Mouse (Mus musculus): ENCODE measurements around the gene Nuak1.

DNA sequence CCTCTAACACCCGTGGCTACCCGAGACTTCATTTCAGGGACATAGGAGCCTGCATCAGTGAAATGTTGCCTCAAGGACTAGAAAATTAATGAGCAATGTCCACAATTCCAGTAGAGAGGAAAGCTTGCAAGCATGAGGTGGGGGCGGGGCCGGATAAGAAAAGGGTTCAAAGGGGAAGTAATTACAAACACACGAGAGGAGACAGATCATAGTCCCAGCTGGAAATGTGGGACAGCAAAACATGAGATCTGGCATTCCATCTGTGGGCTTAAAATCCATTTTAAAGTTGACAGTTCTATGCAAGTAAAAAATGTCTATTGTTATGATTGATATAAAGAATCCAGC, 40.9 kb upstream of the Nuak1 start:
- no peak for TF ChIP-seq POLR2A (IDR thresholded peaks at IDR 0.05; ENCODE audit: control insufficient read depth, extremely low read depth, insufficient read depth, low read length, poor library complexity)
- TF ChIP-seq CTCF (IDR thresholded peaks at IDR 0.05; ENCODE audit: borderline replicate concordance, control insufficient read depth, extremely low read depth, insufficient read depth, low read length, poor library complexity), result no peak

All from thymus, adult 2 months (tissue).